Mouse (Mus musculus) CH12.LX (cell line): ENCODE results near the gene Zbtb1. TPM values are rescaled to one million over a fixed set of nuclear protein-coding genes. Genes with fewer than 3 reads are reported as not detected.

Experiments
- DNase-seq: peaks from one replicate; pipeline ENCODE4 v3.0.0-alpha.2; 2013; ENCODE audit errors: extremely low read depth
- H3K27ac ChIP-seq: 2 replicates; pipeline ENCODE4 v1.5.1; 2012; ENCODE audit warnings: low read depth, mild to moderate bottlenecking, control low read depth, moderate library complexity; ENCODE audit not compliant: insufficient read depth
- H3K27me3 ChIP-seq: replicated peaks from 2 replicates; pipeline ENCODE3; 2012; ENCODE audit warnings: inconsistent platforms
- H3K36me3 ChIP-seq, 2 experiments: replicated peaks in 1 of 2; 2 replicates each; pipeline versions ENCODE3 to v1.6.1; 2012; ENCODE audit warnings: inconsistent platforms in 1 of 2, low read length in 1 of 2, mild to moderate bottlenecking in 1 of 2, mixed read lengths in 1 of 2, moderate library complexity in 1 of 2; ENCODE audit not compliant: control insufficient read depth in 1 of 2, insufficient read depth in 1 of 2
- H3K4me1 ChIP-seq, 2 experiments: 2 replicates each; pipeline ENCODE4 v1.6.1; 2012; ENCODE audit warnings: inconsistent platforms in 1 of 2, moderate library complexity in 1 of 2; ENCODE audit not compliant: insufficient read depth in 2 of 2, control insufficient read depth in 1 of 2
- H3K4me2 ChIP-seq: 2 replicates; pipeline ENCODE4 v1.6.1; 2012; ENCODE audit warnings: low read depth, mild to moderate bottlenecking, control low read depth; ENCODE audit not compliant: poor library complexity, insufficient read depth, severe bottlenecking
- H3K4me3 ChIP-seq, 3 experiments: fragments of 150-350 bp in 1 of 3; sonication (generic) in 1 of 3; replicated peaks in 1 of 3; 2 replicates each; pipeline versions ENCODE3 to v1.5.1; 2011 to 2012; ENCODE audit warnings: low read depth in 2 of 3, low read length in 2 of 3, mild to moderate bottlenecking in 2 of 3, moderate library complexity in 2 of 3, control low read depth in 1 of 3, improper control_type of control experiment in 1 of 3, inconsistent platforms in 1 of 3, mixed read lengths in 1 of 3; ENCODE audit not compliant: poor library complexity in 1 of 3
- H3K79me2 ChIP-seq: replicated peaks from 2 replicates; pipeline ENCODE4 v1.6.1; 2012; ENCODE audit warnings: mild to moderate bottlenecking, moderate library complexity; ENCODE audit not compliant: control insufficient read depth, poor library complexity, insufficient read depth, severe bottlenecking; ENCODE audit errors: extremely low read depth
- H3K9ac ChIP-seq: 2 replicates; pipeline ENCODE4 v1.6.1; 2012; ENCODE audit warnings: low read depth, mild to moderate bottlenecking, control low read depth, moderate library complexity; ENCODE audit not compliant: insufficient read depth
- H3K9me3 ChIP-seq: replicated peaks from 2 replicates; pipeline ENCODE3; 2012; ENCODE audit warnings: low read length, inconsistent platforms, mixed read lengths
- BHLHE40 ChIP-seq: IDR thresholded peaks from 2 replicates; pipeline ENCODE4 v1.6.1; 2011; ENCODE audit warnings: mild to moderate bottlenecking, low read depth, low read length, improper control_type of control experiment
- CHD2 ChIP-seq: IDR thresholded peaks from 2 replicates; pipeline ENCODE4 v1.6.1; 2011; ENCODE audit warnings: low read length, improper control_type of control experiment
- ELF1 ChIP-seq: IDR thresholded peaks from 2 replicates; pipeline ENCODE4 v1.6.1; 2014; ENCODE audit warnings: low read depth, mild to moderate bottlenecking, inconsistent platforms, low read length, improper control_type of control experiment
- ETS1 ChIP-seq: conservative IDR thresholded peaks from 2 replicates; pipeline ENCODE4 v1.6.1; 2012; ENCODE audit warnings: low read depth, mild to moderate bottlenecking, inconsistent platforms, low read length, improper control_type of control experiment, moderate library complexity
- KAT2A ChIP-seq: IDR thresholded peaks from 2 replicates; pipeline ENCODE4 v1.6.1; 2012; ENCODE audit warnings: low read length, improper control_type of control experiment, inconsistent platforms; ENCODE audit not compliant: insufficient replicate concordance
- MAX ChIP-seq: IDR thresholded peaks from 2 replicates; pipeline ENCODE4 v1.6.1; 2011; ENCODE audit warnings: low read length, improper control_type of control experiment
- MAZ ChIP-seq: IDR thresholded peaks from 2 replicates; pipeline ENCODE4 v1.6.1; 2012; ENCODE audit warnings: low read depth, mild to moderate bottlenecking, inconsistent platforms, low read length, improper control_type of control experiment, moderate library complexity
- MEF2A ChIP-seq: IDR thresholded peaks from 2 replicates; pipeline ENCODE4 v1.6.1; 2014; ENCODE audit warnings: low read depth, mild to moderate bottlenecking, inconsistent platforms, low read length, improper control_type of control experiment, borderline replicate concordance
- MXI1 ChIP-seq: IDR thresholded peaks from 2 replicates; pipeline ENCODE4 v1.6.1; 2011; ENCODE audit warnings: mild to moderate bottlenecking, low read depth, low read length, improper control_type of control experiment
- MYC ChIP-seq: IDR thresholded peaks from 2 replicates; pipeline ENCODE4 v1.6.1; 2011; ENCODE audit warnings: low read depth, mild to moderate bottlenecking, improper control_type of control experiment, low read length
- NELFE ChIP-seq: IDR thresholded peaks from 2 replicates; pipeline ENCODE4 v1.6.1; 2011; ENCODE audit warnings: low read depth, low read length, improper control_type of control experiment
- NRF1 ChIP-seq: IDR thresholded peaks from 2 replicates; pipeline ENCODE4 v1.6.1; 2014; ENCODE audit warnings: low read depth, mild to moderate bottlenecking, inconsistent platforms, low read length, improper control_type of control experiment, moderate library complexity
- POLR2A ChIP-seq: IDR thresholded peaks from 2 replicates; pipeline ENCODE4 v1.6.1; 2011; ENCODE audit warnings: low read depth, mild to moderate bottlenecking, improper control_type of control experiment, low read length
- POLR2AphosphoS2 ChIP-seq: IDR thresholded peaks from 2 replicates; pipeline ENCODE4 v1.6.1; 2011; ENCODE audit warnings: low read depth, low read length, improper control_type of control experiment
- RCOR1 ChIP-seq: conservative IDR thresholded peaks from 2 replicates; pipeline ENCODE4 v1.6.1; 2012; ENCODE audit warnings: low read depth, mild to moderate bottlenecking, inconsistent platforms, low read length, improper control_type of control experiment
- SIN3A ChIP-seq: IDR thresholded peaks from 2 replicates; pipeline ENCODE4 v1.6.1; 2012; ENCODE audit warnings: low read length, improper control_type of control experiment, inconsistent platforms
- SMC3 ChIP-seq: IDR thresholded peaks from 2 replicates; pipeline ENCODE4 v1.6.1; 2011; ENCODE audit warnings: low read depth, low read length, improper control_type of control experiment
- TCF12 ChIP-seq: IDR thresholded peaks from 2 replicates; pipeline ENCODE4 v1.6.1; 2014; ENCODE audit warnings: low read depth, mild to moderate bottlenecking, inconsistent platforms, low read length, improper control_type of control experiment
- UBTF ChIP-seq: IDR thresholded peaks from 2 replicates; pipeline ENCODE4 v1.6.1; 2012; ENCODE audit warnings: low read depth, mild to moderate bottlenecking, inconsistent platforms, low read length, improper control_type of control experiment, moderate library complexity
- USF1 ChIP-seq: IDR thresholded peaks from 2 replicates; pipeline ENCODE4 v1.6.1; 2014; ENCODE audit warnings: low read depth, mild to moderate bottlenecking, inconsistent platforms, low read length, improper control_type of control experiment
- ZMIZ1 ChIP-seq: IDR thresholded peaks from 2 replicates; pipeline ENCODE4 v1.6.1; 2012; ENCODE audit warnings: low read depth, mild to moderate bottlenecking, inconsistent platforms, low read length, improper control_type of control experiment
- ZNF384 ChIP-seq: IDR thresholded peaks from 2 replicates; pipeline ENCODE4 v1.6.1; 2012; ENCODE audit warnings: low read depth, low read length, improper control_type of control experiment, inconsistent platforms
- dilution Hi-C: fragments of 300-500 bp; cut with MboI; formaldehyde crosslinking; loops from 2 replicates; pipeline ENCODE4 v1.14.3; 2020; ENCODE audit warnings: low sequenced_read_pairs; ENCODE audit not compliant: extremely low pct_unique_long_range_greater_than_20kb, extremely low pct_ligation_motif_present
- in situ Hi-C: fragments of 300-500 bp; cut with MboI; formaldehyde crosslinking; loops from 3 replicates; pipeline ENCODE4 v1.14.3; 2019; ENCODE audit warnings: low sequenced_read_pairs, low pct_ligation_motif_present, low pct_unique_long_range_greater_than_20kb, mixed read lengths
- polyA plus RNA-seq: library from polyadenylated mRNA; unstranded; fragments of >175 nt; gene quantifications from 2 replicates; pipeline ENCODE4 v1.2.1, GENCODE M21; 2012; ENCODE audit warnings: low read depth; ENCODE audit not compliant: insufficient read length
- total RNA-seq, 2 experiments: library from RNA; depleted of rRNA; stranded (reverse); fragments of 300-350 nt in 1 of 2; fragments of >200 nt in 1 of 2; gene quantifications; 2 replicates each; pipeline ENCODE4 v1.2.3; 2012 to 2014

The Zbtb1 gene
- total and polyA plus RNA-seq, 3 experiments, result 6.4 to 22.0 (median 17.1) TPM

DNA sequence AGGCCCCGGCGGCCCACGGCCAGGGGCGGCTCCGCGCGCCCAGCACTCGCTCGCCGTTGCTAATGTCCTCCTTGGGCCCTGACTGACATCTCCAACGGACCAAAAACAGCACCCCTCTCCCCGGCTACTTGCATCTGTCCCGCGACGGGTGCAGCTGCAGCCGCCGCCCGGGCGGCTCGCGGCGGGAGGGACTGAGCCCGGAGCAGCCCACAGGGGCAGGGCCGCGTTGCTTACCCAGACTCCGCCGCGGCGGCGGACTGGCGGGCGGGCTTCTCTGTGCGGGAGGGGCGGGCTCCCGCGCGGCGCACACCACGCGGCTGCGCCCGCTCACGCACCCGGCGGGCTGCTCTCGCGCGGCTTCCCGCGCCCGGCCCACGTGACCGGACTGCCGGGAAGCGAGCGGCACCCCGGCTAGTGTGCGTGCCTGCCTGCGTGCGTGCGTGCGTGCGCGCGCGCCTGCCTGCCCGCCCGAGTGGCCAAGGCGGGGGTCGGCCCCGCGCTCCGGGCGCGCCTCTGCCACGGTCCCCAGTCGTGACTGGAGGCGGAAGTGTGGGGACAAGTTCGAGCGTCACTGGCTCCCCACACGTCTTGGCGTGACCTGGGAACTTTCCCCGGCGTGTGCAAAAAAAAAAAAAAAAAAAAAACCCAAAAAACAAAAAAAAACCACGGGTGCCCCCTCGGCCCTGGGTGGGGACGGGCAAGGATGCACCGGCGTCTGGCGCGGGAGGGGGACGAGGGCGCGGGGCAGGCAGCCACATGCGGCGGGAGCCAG, 674 bp upstream of the Zbtb1 start, which contains the start of gene Zbtb25:
TSS of gene Zbtb25 (minus strand) at position 397 of the 772 bp plus-strand sequence.
- peaks cover 73% of the 10 kb centered on the region for H3K79me2 ChIP-seq
- dilution Hi-C loops, result no loop called here
- TF ChIP-seq NRF1 (peak; percentile 77), USF1 (peak; percentile 87), POLR2A (peak; percentile 79), MAZ (no peak), MYC (0 out of 2 replicates have a peak, but pooled peaks have one; percentile 11), UBTF (peak; percentile 80), NELFE (peak; percentile 66; the same call in 1 of the 2 replicates), KAT2A (0 out of 2 replicates have a peak, but pooled peaks have one; percentile 47), BHLHE40 (peak; percentile 91), ZMIZ1 (peak; percentile 52; the same call in 1 of the 2 replicates), TCF12 (peak; percentile 77), CHD2 (peak; percentile 72; the same call in 1 of the 2 replicates), RCOR1 (no peak), ZNF384 (peak; percentile 86), ELF1 (peak; percentile 63), SMC3 (no peak), MEF2A (peak; percentile 63; the same call in 1 of the 2 replicates), SIN3A (no peak), POLR2AphosphoS2 (peak; percentile 69; the same call in 1 of the 2 replicates), MAX (peak; percentile 61; the same call in 1 of the 2 replicates), ETS1 (no peak), MXI1 (peak; percentile 64; the same call in 1 of the 2 replicates)
- TF ChIP-seq, all 38 proteins: peak for 17
- Histone ChIP-seq H3K4me1 (peaks cover 0 to 46% of the 10 kb centered on the region in 2 experiments; a peak in 2 of 4 replicates), H3K36me3 (peaks cover 0 to 4% of the 10 kb centered on the region in 2 experiments), H3K4me2 (peak within 1 kb of the TSS; percentile 88), H3K9me3 (no peaks in the 10 kb centered on the region), H3K27ac (peak within 1 kb of the TSS; percentile 98), H3K4me3 (peak within 1 kb of the TSS; percentile 75 to 99 (median 76)), H3K9ac (peak within 1 kb of the TSS; percentile 96), H3K27me3 (no peaks in the 10 kb centered on the region)
- peak; percentile 74 for DNase-seq
- in situ Hi-C loops, result loop anchor here (10.0 kb wide), 1 partner anchor 225 kb away; no protein-coding TSS in a partner anchor
